Mouse (Mus musculus) midbrain, postnatal 0 days (tissue): Measurements from ENCODE around the gene Samd10. TPM values are rescaled to one million over a fixed set of nuclear protein-coding genes. Genes with fewer than 3 reads are reported as not detected.
A peak's percentile ranks its signal among the peaks of the same experiment; 100 is the strongest.

Experiments
- ATAC-seq: fragments of 200-750 bp; cut with Nextera tagmentation; 2 replicates; pipeline ENCODE4 v1.8.0; 2017; ENCODE audit warnings: moderate number of reproducible peaks, mild to moderate bottlenecking, moderate TSS enrichment, moderate library complexity; ENCODE audit not compliant: low FRiP score
- DNase-seq: peaks from one replicate; pipeline ENCODE4 v3.0.0-alpha.2; 2015; ENCODE audit warnings: low spot score
- H3K27ac ChIP-seq: fragments of 300-500 bp; sonication (generic); 2 replicates; pipeline ENCODE4 v1.5.1; 2014; ENCODE audit warnings: low read depth, mild to moderate bottlenecking, low read length, mixed read lengths
- H3K27me3 ChIP-seq: fragments of 300-500 bp; sonication (generic); 2 replicates; pipeline ENCODE4 v1.6.1; 2014; ENCODE audit warnings: low read length, control low read depth, mixed read lengths; ENCODE audit not compliant: insufficient read depth
- H3K36me3 ChIP-seq: fragments of 300-500 bp; sonication (generic); 2 replicates; pipeline ENCODE4 v1.6.1; 2014; ENCODE audit warnings: low read length, control low read depth, mixed read lengths; ENCODE audit not compliant: insufficient read depth
- H3K4me1 ChIP-seq: fragments of 300-500 bp; sonication (generic); 2 replicates; pipeline ENCODE4 v1.6.1; 2014; ENCODE audit warnings: mild to moderate bottlenecking, control low read depth, antibody characterized with exemption, low read length, mixed read lengths; ENCODE audit not compliant: insufficient read depth
- H3K4me2 ChIP-seq: fragments of 300-500 bp; sonication (generic); 2 replicates; pipeline ENCODE4 v1.6.1; 2014; ENCODE audit warnings: low read depth, mild to moderate bottlenecking, low read length, mixed read lengths; ENCODE audit not compliant: poor library complexity, severe bottlenecking
- H3K4me3 ChIP-seq: fragments of 300-500 bp; sonication (generic); 2 replicates; pipeline ENCODE4 v1.5.1; 2014; ENCODE audit warnings: low read depth, mild to moderate bottlenecking, low read length, moderate library complexity
- H3K9ac ChIP-seq: fragments of 300-500 bp; sonication (generic); replicated peaks from 2 replicates; pipeline ENCODE4 v1.6.1; 2014; ENCODE audit warnings: mild to moderate bottlenecking, low read length, moderate library complexity, mixed read lengths; ENCODE audit not compliant: poor library complexity, severe bottlenecking
- H3K9me3 ChIP-seq: fragments of 300-500 bp; sonication (generic); 2 replicates; pipeline ENCODE4 v1.6.1; 2016; ENCODE audit warnings: low read length, control low read depth
- CTCF ChIP-seq: IDR thresholded peaks from 2 replicates; pipeline ENCODE4 v1.5.1; 2016; ENCODE audit warnings: antibody characterized with exemption, mild to moderate bottlenecking
- WGBS: fragments of 180-500 bp; shearing (Covaris S2); extraction: QIAGEN DNeasy Blood & Tissue Kit; methylation state at CpG from one replicate; pipeline ENCODE4 v1.1.7; 2014; 5-methylcytosine and 5-hydroxymethylcytosine counted together
- polyA plus RNA-seq: library from polyadenylated mRNA; unstranded; fragments of >200 nt; fragmentation: Nextera tagmentation; extraction: Ambion mirVana; gene quantifications from 2 replicates; pipeline ENCODE4 v1.2.1, GENCODE M21; 2015
- total RNA-seq: library from RNA; depleted of rRNA; stranded (reverse); fragments of >200 nt; gene quantifications from 2 replicates; pipeline ENCODE4 v1.2.3, GENCODE M21; 2014

Samd10 gene
- total and polyA plus RNA-seq, 2 experiments from 2014 or later: 140 to 174 TPM

GRCm38 (mm10) chr2:181632624-181633023 is 33.6 kb upstream of the Samd10 start:
- DNase-seq (no peak), ATAC-seq (no peak)
- TF ChIP-seq CTCF: no peak
- H3K27me3 ChIP-seq: no peaks in the 10 kb centered on the region
- no peak overlapping the region for H3K27ac ChIP-seq
- WGBS: 93% methylated on average over 6 of the region's 6 CpGs
- H3K36me3 ChIP-seq: peaks cover 48% of the 10 kb centered on the region
- no peaks in the 10 kb centered on the region for H3K4me1 ChIP-seq
- H3K9ac ChIP-seq: no peak overlapping the region
- H3K4me2 ChIP-seq: no peak overlapping the region
- H3K4me3 ChIP-seq: no peak overlapping the region
- H3K9me3 ChIP-seq: no peaks in the 10 kb centered on the region

- ATAC-seq: no peak
- TF ChIP-seq CTCF: no peak
- Histone ChIP-seq H3K4me2 (no peak overlapping the region), H3K4me3 (no peak overlapping the region), H3K9me3 (no peaks in the 10 kb centered on the region), H3K36me3 (peaks cover 25% of the 10 kb centered on the region; the same call in 1 of the 2 replicates), H3K4me1 (no peaks in the 10 kb centered on the region), H3K27me3 (no peaks in the 10 kb centered on the region), H3K27ac (no peak overlapping the region), H3K9ac (no peak overlapping the region)
- DNase-seq: no peak
Measured at GRCm38 (mm10) chr2:181628471-181628870, 29.5 kb upstream of the Samd10 start.

- Histone ChIP-seq H3K27me3 (no peaks in the 10 kb centered on the region), H3K27ac (no peak overlapping the region), H3K36me3 (peaks cover 31% of the 10 kb centered on the region), H3K4me1 (no peaks in the 10 kb centered on the region), H3K9ac (no peak overlapping the region), H3K4me2 (no peak overlapping the region), H3K4me3 (no peak overlapping the region), H3K9me3 (no peaks in the 10 kb centered on the region)
- DNase-seq: peak; percentile 45
- ATAC-seq: no peak
- TF ChIP-seq CTCF: peak; percentile 75
Measured at GRCm38 (mm10) chr2:181623401-181623800, 24.4 kb upstream of the Samd10 start.

GRCm38 (mm10) chr2:181618761-181619495 is 19.9 kb upstream of the Samd10 start:
- H3K4me1 ChIP-seq: no peaks in the 10 kb centered on the region
- no peak overlapping the region for H3K27ac ChIP-seq
- no peak overlapping the region for H3K4me3 ChIP-seq
- no peak overlapping the region for H3K9ac ChIP-seq
- WGBS: 89% methylated on average over 5 of the region's 5 CpGs
- peaks cover 27% of the 10 kb centered on the region for H3K36me3 ChIP-seq
- no peak for DNase-seq
- no peaks in the 10 kb centered on the region for H3K27me3 ChIP-seq
- TF ChIP-seq CTCF: no peak
- H3K9me3 ChIP-seq: no peaks in the 10 kb centered on the region
- H3K4me2 ChIP-seq: no peak overlapping the region
- no peak for ATAC-seq

- H3K4me3 ChIP-seq: no peak overlapping the region
- no peak for TF ChIP-seq CTCF
- H3K9me3 ChIP-seq: no peaks in the 10 kb centered on the region
- no peaks in the 10 kb centered on the region for H3K27me3 ChIP-seq
- WGBS: 76% methylated on average over 4 of the region's 4 CpGs
- DNase-seq (no peak), ATAC-seq (no peak)
- H3K4me2 ChIP-seq: peak overlapping the region; percentile 55; the same call in 1 of the 2 replicates
- H3K36me3 ChIP-seq: peaks cover under 1% of the 10 kb centered on the region; the same call in 1 of the 2 replicates
- peaks cover 8% of the 10 kb centered on the region; the same call in 1 of the 2 replicates for H3K4me1 ChIP-seq
- H3K27ac ChIP-seq: no peak overlapping the region
- no peak overlapping the region for H3K9ac ChIP-seq
Measured at GRCm38 (mm10) chr2:181602367-181602766, 3.4 kb upstream of the Samd10 start.

- peaks cover 2% of the 10 kb centered on the region; the same call in 1 of the 2 replicates for H3K36me3 ChIP-seq
- no peaks in the 10 kb centered on the region for H3K9me3 ChIP-seq
- peak overlapping the region; percentile 55 for H3K4me2 ChIP-seq
- peaks cover 8% of the 10 kb centered on the region; the same call in 1 of the 2 replicates for H3K4me1 ChIP-seq
- TF ChIP-seq CTCF: no peak
- WGBS: 34% methylated on average over 10 of the region's 10 CpGs
- peak overlapping the region; percentile 81 for H3K27ac ChIP-seq
- ATAC-seq (no peak), DNase-seq (no peak)
- H3K9ac ChIP-seq: peak overlapping the region; percentile 83
- H3K4me3 ChIP-seq: peak overlapping the region; percentile 60
- H3K27me3 ChIP-seq: no peaks in the 10 kb centered on the region
Measured at GRCm38 (mm10) chr2:181601751-181602145, 2.7 kb upstream of the Samd10 start.
